Mouse (Mus musculus) liver, adult 2 months (tissue): ENCODE data around the gene Dot1l. TPM values are rescaled to one million over a fixed set of nuclear protein-coding genes. Genes with fewer than 3 reads are reported as not detected.

Experiments used
- DNase-seq: peaks from one replicate; pipeline ENCODE4 v3.0.0-alpha.2; 2011; ENCODE audit warnings: low read depth, low spot score; ENCODE audit errors: extremely low read depth
- H3K27ac ChIP-seq: fragments of 200-500 bp; replicated peaks from 2 replicates; pipeline ENCODE4 v1.5.1; 2012; ENCODE audit warnings: low read depth, mild to moderate bottlenecking, control low read depth, inconsistent platforms, low read length; ENCODE audit not compliant: insufficient read depth
- H3K27me3 ChIP-seq: fragments of 200-500 bp; 2 replicates; pipeline ENCODE4 v1.6.1; 2012; ENCODE audit warnings: mild to moderate bottlenecking, moderate library complexity, low read length, inconsistent platforms; ENCODE audit not compliant: control insufficient read depth, insufficient read depth
- H3K36me3 ChIP-seq: fragments of 200-500 bp; 2 replicates; pipeline ENCODE4 v1.6.1; 2012; ENCODE audit warnings: low read length, inconsistent platforms; ENCODE audit not compliant: control insufficient read depth, insufficient read depth
- H3K4me1 ChIP-seq: fragments of 200-500 bp; 2 replicates; pipeline ENCODE4 v1.6.1; 2011; ENCODE audit warnings: low read length; ENCODE audit not compliant: control insufficient read depth, insufficient read depth
- H3K4me3 ChIP-seq: fragments of 200-500 bp; 2 replicates; pipeline ENCODE4 v1.5.1; 2011; ENCODE audit warnings: low read depth, mild to moderate bottlenecking, control low read depth, low read length, moderate library complexity; ENCODE audit not compliant: insufficient read depth
- H3K79me2 ChIP-seq: fragments of 200-500 bp; 2 replicates; pipeline ENCODE4 v1.6.1; 2012; ENCODE audit warnings: inconsistent platforms, mild to moderate bottlenecking, low read length, moderate library complexity; ENCODE audit not compliant: control insufficient read depth, insufficient read depth
- H3K9ac ChIP-seq: fragments of 200-500 bp; 2 replicates; pipeline ENCODE4 v1.6.1; 2012; ENCODE audit warnings: low read depth, mild to moderate bottlenecking, control low read depth, inconsistent platforms, low read length
- CTCF ChIP-seq: fragments of 200-500 bp; IDR thresholded peaks from 2 replicates; pipeline ENCODE4 v1.5.1; 2011; ENCODE audit warnings: low read depth, low read length, control low read depth
- POLR2A ChIP-seq: fragments of 200-500 bp; IDR thresholded peaks from 2 replicates; pipeline ENCODE4 v1.6.1; 2011; ENCODE audit warnings: low read length, control low read depth; ENCODE audit not compliant: insufficient read depth; ENCODE audit errors: extremely low read depth
- WGBS: fragments of 180-500 bp; shearing (Covaris S2); methylation state at CpG from one replicate; pipeline ENCODE4 v1.1.7; 2018; 5-methylcytosine and 5-hydroxymethylcytosine counted together
- polyA plus RNA-seq: library from polyadenylated mRNA; depleted of rRNA; stranded (reverse); fragments of >200 nt; gene quantifications from 2 replicates; pipeline ENCODE4 v1.2.3, GENCODE M21; 2012; rRNA removed
- total RNA-seq: library from RNA; depleted of rRNA; stranded (reverse); fragments of >200 nt; gene quantifications from 2 replicates; pipeline ENCODE4 v1.2.3, GENCODE M21; 2014; rRNA removed

Gene Dot1l
- 2.4 and 3.6 TPM in 2 replicates for total RNA-seq
- polyA plus RNA-seq: 13.0 and 14.8 TPM in 2 replicates

DNA sequence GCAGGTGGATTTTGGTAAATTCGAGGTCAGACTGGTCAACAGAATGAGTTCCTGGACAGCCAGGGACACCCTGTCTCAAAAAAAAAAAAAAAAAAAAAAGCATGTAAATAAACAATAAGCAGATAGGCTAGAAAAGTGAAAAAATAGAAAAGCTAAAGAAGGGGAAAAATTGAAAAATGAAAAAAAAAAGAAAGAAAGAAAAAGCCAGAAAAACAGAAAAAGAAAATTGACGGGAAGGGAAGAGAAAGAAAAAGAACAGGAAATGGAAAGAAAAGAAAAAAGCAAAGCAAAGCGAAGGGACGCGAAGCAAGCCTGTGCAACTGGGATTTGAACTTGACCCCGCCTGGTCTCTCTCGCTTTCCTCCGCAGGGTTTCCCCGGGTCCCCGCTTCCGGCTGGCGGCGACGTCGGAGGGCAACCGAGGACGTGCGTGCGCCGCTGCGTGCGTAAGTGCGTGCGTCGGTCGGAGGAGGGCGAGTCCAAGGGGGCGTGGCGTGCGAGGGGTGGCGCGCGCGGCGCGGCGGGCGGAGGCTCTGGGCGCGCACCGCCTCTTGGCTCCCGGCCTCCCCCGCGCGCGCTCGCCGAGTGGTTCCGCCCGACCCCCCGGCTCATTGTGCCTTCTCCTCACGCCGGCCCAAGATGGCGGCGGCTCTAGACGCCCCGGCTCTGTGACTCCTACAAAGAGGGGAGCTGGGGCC, at the start of gene Dot1l:
Gene Dot1l (plus strand): TSS at position 613 of the 697 bp plus-strand sequence.
- WGBS: 1% methylated on average over 57 of the region's 57 CpGs
- Histone ChIP-seq H3K4me3 (peak within 1 kb of the TSS; percentile 90), H3K9ac (peak within 1 kb of the TSS; percentile 97), H3K27me3 (no peaks in the 10 kb centered on the region), H3K4me1 (peaks cover 38% of the 10 kb centered on the region), H3K27ac (peak within 1 kb of the TSS; percentile 60), H3K36me3 (no peaks in the 10 kb centered on the region), H3K79me2 (peaks cover 38% of the 10 kb centered on the region; the same call in 1 of the 2 replicates)
- DNase-seq: peak; percentile 80
- TF ChIP-seq POLR2A (peak; percentile 8; the same call in 1 of the 2 replicates), CTCF (no peak)

DNA sequence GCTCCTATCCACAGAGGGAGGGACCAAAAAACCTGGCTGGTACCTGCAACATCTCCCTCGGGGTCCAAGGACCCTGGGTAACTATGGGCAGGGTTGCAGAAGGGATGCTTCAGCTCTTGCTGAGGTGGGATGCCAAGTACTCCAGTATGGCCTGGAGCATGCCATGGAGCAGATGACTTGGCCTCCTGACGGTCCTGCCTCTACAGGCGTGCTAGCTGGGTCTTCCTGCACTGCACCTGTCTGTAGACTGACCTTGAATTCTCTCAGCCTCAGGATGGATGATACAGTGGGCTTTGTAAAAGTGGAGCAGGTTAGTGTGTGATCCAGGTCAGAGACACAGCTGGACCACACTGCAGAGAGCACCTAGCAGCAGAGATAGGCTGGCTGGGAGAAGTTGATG, 49.5 kb upstream of the Dot1l start:
- H3K27me3 ChIP-seq: no peaks in the 10 kb centered on the region
- H3K4me3 ChIP-seq: no peak overlapping the region

DNA sequence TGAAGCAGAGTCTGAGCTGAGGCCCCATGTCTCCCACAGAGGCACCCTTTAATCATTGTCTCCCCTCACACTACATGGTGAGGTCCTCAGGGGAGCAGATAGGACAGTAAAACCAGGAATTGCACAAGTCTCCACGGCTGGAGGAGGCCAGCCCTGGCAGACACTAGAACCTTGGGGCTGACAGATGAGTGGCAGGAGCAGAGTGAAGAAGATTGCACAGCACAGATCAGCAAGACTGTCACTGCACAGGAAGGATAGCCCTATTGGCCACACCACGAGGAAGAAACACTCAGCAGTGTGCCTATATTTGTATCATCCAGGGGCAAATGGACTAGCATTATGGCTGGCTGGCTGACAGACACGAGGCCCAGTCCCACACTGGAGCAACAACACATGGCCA, 44.2 kb upstream of the Dot1l start:
- H3K27ac ChIP-seq: no peak overlapping the region
- TF ChIP-seq POLR2A (no peak), CTCF (no peak)
- WGBS: 63% methylated on average over 3 of the region's 3 CpGs
- H3K4me1 ChIP-seq: no peaks in the 10 kb centered on the region
- no peak overlapping the region for H3K9ac ChIP-seq
- peaks cover 30% of the 10 kb centered on the region for H3K36me3 ChIP-seq
- H3K27me3 ChIP-seq: no peaks in the 10 kb centered on the region
- no peak overlapping the region for H3K4me3 ChIP-seq
- H3K79me2 ChIP-seq: no peaks in the 10 kb centered on the region
- no peak for DNase-seq

More for the DNA sequence above, 49.5 kb upstream of the Dot1l start:
- TF ChIP-seq POLR2A (no peak), CTCF (no peak)
- Histone ChIP-seq H3K79me2 (no peaks in the 10 kb centered on the region), H3K4me1 (peaks cover 9% of the 10 kb centered on the region), H3K36me3 (peaks cover 13% of the 10 kb centered on the region; the same call in 1 of the 2 replicates), H3K9ac (no peak overlapping the region), H3K27ac (no peak overlapping the region)
- DNase-seq: no peak
- 80% methylated on average over 3 of the region's 3 CpGs for WGBS

DNA sequence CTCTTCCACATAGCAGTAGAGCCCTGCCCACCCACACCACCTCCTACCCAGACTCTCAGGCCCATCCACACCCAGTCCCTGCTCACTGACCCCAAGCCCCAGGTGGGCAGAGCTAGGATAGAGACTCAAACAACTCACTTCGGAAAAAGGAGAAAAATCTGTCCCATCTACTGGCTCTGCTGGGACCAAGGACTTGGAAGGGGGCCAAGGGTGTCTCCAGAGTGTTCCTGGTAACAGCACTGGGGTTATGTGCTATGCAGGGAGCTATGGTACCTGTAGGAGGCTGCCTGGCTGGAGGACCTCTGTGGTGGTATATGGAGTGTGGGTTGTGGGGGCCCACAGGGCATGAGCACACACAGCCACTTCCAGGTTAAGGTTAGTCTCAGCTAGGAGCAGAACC, 37.7 kb upstream of the Dot1l start:
- DNase-seq: no peak
- peaks cover 26% of the 10 kb centered on the region for H3K36me3 ChIP-seq
- no peaks in the 10 kb centered on the region for H3K4me1 ChIP-seq
- WGBS: 66% methylated on average over 1 of the region's 1 CpGs
- no peak overlapping the region for H3K27ac ChIP-seq
- no peaks in the 10 kb centered on the region for H3K79me2 ChIP-seq
- H3K4me3 ChIP-seq: no peak overlapping the region
- no peak for TF ChIP-seq CTCF
- TF ChIP-seq POLR2A: no peak
- H3K9ac ChIP-seq: no peak overlapping the region
- no peaks in the 10 kb centered on the region for H3K27me3 ChIP-seq

DNA sequence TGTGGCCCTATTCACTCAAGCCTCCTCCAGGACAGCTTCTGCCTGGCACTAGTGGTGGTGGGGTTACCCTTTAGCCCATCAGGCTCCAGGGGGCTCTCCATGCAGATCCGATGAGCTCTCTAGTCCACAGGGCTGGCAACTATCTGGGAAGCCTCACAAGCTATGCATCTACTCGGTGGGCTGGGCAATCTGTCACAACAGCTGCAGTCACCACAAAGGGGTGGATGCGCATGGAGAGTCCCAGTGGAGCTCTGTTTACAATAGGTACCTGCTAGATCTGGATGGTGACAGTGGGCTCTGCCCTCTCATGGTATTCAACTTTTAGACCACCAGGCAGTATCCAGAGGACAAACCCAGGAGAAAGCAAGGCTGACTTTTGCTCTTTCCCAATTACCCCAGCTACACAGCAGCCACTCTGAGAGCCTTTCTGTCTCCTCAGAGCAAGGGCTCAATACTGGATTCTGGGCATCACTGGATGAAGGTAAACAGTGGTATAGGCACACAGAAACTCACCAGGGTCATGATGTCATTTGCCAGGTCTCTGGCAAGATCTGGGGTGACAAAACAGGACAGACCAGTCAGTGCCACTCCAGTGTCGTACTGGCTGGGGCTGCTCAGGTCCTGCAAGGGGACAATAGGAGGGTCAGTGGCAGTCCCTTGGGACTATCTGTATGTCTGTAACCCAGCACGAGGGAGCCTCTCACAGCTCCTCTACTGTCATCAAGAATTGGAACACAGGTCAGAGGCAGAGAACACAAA, 27.5 kb upstream of the Dot1l start:
- Histone ChIP-seq H3K4me1 (no peaks in the 10 kb centered on the region), H3K27me3 (no peaks in the 10 kb centered on the region), H3K36me3 (peaks cover 38% of the 10 kb centered on the region), H3K79me2 (no peaks in the 10 kb centered on the region), H3K27ac (no peak overlapping the region), H3K9ac (no peak overlapping the region), H3K4me3 (no peak overlapping the region)
- no peak for TF ChIP-seq POLR2A
- no peak for TF ChIP-seq CTCF
- no peak for DNase-seq
- WGBS: 88% methylated on average over 5 of the region's 5 CpGs

DNA sequence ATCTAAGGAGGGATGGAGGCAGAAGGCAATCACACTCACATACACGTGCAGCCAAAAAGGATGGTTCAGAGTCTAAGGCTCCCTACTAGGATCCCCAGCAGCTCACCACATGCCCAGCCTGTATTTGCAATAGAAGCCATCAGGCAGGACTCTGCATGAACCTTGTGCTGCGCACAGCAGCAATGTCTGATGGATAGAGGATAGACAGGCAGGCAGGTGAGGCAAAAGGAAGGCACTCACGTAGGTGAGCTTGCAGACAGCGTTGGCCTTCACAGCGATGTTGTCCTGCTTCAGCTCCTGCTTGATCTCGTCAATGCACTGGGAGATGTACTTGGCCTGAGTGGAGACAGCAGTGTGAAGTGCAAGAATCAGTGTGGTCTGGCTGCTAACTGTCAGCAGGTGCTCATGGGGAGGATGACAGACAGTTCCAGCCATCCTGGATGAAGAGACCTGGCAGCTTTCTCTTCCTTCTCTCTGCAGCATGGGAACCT, 22.4 kb upstream of the Dot1l start:
- peaks cover 21% of the 10 kb centered on the region for H3K36me3 ChIP-seq
- H3K4me1 ChIP-seq: peaks cover 10% of the 10 kb centered on the region
- no peak for DNase-seq
- H3K9ac ChIP-seq: no peak overlapping the region
- no peak overlapping the region for H3K27ac ChIP-seq
- no peaks in the 10 kb centered on the region for H3K27me3 ChIP-seq
- no peak for TF ChIP-seq POLR2A
- no peak for TF ChIP-seq CTCF
- H3K4me3 ChIP-seq: no peak overlapping the region
- 88% methylated on average over 6 of the region's 6 CpGs for WGBS
- peaks cover 25% of the 10 kb centered on the region; the same call in 1 of the 2 replicates for H3K79me2 ChIP-seq
